ENCODE assay signal across 23 mouse cellular contexts in genomic region chr15:83093687-83094086, GRCm38 (mm10). TPM values are rescaled to one million over a fixed set of nuclear protein-coding genes. Genes with fewer than 3 reads are reported as not detected.
DNase-seq lines count a peak whose midpoint lies in the region; ATAC-seq and TF ChIP-seq lines count a peak whose summit lies in the region.
"Had no signal": no experiment of that assay in that cellular context is flagged by ENCODE, and none has a peak within 500 bp of the region (broad histone marks: within the 10 kb centered on the region; RNA-seq: fewer than 3 reads in every experiment).

No protein-coding gene starts in this region.

- no peak for TF ChIP-seq POLR2A in heart, adult 2 months (IDR thresholded peaks at IDR 0.05; ENCODE audit: insufficient read depth, low read depth, low read length)

- no peaks in the 10 kb centered on the region for H3K4me1 ChIP-seq in heart, adult 2 months (ENCODE audit: control insufficient read depth, insufficient read depth, low read length)
- H3K4me1 ChIP-seq in stomach, postnatal 0 days (replicated peaks; ENCODE audit: control insufficient read depth, insufficient read depth), result no peaks in the 10 kb centered on the region
- H3K4me1 ChIP-seq: lung, embryonic 15.5 days had no signal

- H3K4me3 ChIP-seq in heart, adult 2 months, result no peak overlapping the region
- no peak overlapping the region for H3K4me3 ChIP-seq in stomach, postnatal 0 days (ENCODE audit: low read depth, low read length)
- H3K4me3 ChIP-seq: embryonic facial prominence, embryonic 12.5 days; erythroblast, embryonic 14.5 days; forebrain, embryonic 15.5 days; heart, embryonic 15.5 days; hindbrain, embryonic 10.5 days; lung, embryonic 15.5 days; stomach, embryonic 15.5 days had no signal

- no peak for ATAC-seq in stomach, postnatal 0 days (ENCODE audit: low FRiP score, low TSS enrichment)
- ATAC-seq: forebrain, embryonic 15.5 days; hindbrain, postnatal 0 days; midbrain, embryonic 16.5 days; Patski had no signal

- H3K79me2 ChIP-seq in heart, adult 2 months (replicated peaks; ENCODE audit: control insufficient read depth, insufficient read depth, low read length), result no peaks in the 10 kb centered on the region

- H3K9ac ChIP-seq in heart, adult 2 months (ENCODE audit: low read depth, low read length), result no peak overlapping the region
- no peak overlapping the region for H3K9ac ChIP-seq in stomach, postnatal 0 days (ENCODE audit: low read length)
- H3K9ac ChIP-seq: embryonic facial prominence, embryonic 12.5 days; forebrain, embryonic 15.5 days; heart, embryonic 15.5 days; lung, embryonic 15.5 days; stomach, embryonic 15.5 days had no signal

- no peaks in the 10 kb centered on the region for H3K27me3 ChIP-seq in heart, adult 2 months (ENCODE audit: control insufficient read depth, insufficient read depth, low read length)
- H3K27me3 ChIP-seq in stomach, postnatal 0 days (ENCODE audit: control insufficient read depth, insufficient read depth, low read length), result no peaks in the 10 kb centered on the region

- no peaks in the 10 kb centered on the region for H3K9me3 ChIP-seq in stomach, postnatal 0 days (ENCODE audit: control insufficient read depth, low read length)
- H3K9me3 ChIP-seq: embryonic facial prominence, embryonic 12.5 days; forebrain, embryonic 15.5 days; heart, embryonic 15.5 days; hindbrain, embryonic 10.5 days; lung, embryonic 15.5 days; stomach, embryonic 15.5 days had no signal

- TF ChIP-seq EP300 in heart, adult 2 months (IDR thresholded peaks at IDR 0.05; ENCODE audit: insufficient read depth, low read depth, low read length), result no peak
- TF ChIP-seq EP300 in stomach, postnatal 0 days (optimal IDR thresholded peaks at IDR 0.05), result no peak

- peak; percentile 32 for DNase-seq in adrenal gland, adult 2 months
- DNase-seq in adrenal gland, adult 8-10 months, result no peak
- DNase-seq in heart, adult 2 months, result peak; percentile 42 to 53
- no peak for DNase-seq in heart, adult 8-10 months (ENCODE audit: low spot score)
- DNase-seq in gastrocnemius, postnatal 14 days, result peak; percentile 37
- DNase-seq in lung, postnatal 36 days, result peak; percentile 73
- no peak for DNase-seq in thymus, postnatal 4 days
- no peak for DNase-seq in stomach, postnatal 0 days (ENCODE audit: low spot score)
- DNase-seq: cerebellum, adult 8-10 months; kidney, adult 18-20 months; right cerebral cortex, postnatal 25 days had no signal

- H3K36me3 ChIP-seq in heart, adult 2 months (ENCODE audit: control insufficient read depth, insufficient read depth, low read length), result no peaks in the 10 kb centered on the region
- H3K36me3 ChIP-seq in stomach, postnatal 0 days (ENCODE audit: control insufficient read depth, insufficient read depth, low read length), result no peaks in the 10 kb centered on the region
- H3K36me3 ChIP-seq: embryonic facial prominence, embryonic 12.5 days; forebrain, embryonic 15.5 days; heart, embryonic 15.5 days; hindbrain, embryonic 10.5 days; lung, embryonic 15.5 days; stomach, embryonic 15.5 days had no signal

- intact Hi-C loops in heart, adult 2 months (cut with DNase I), result no loop called here
- intact Hi-C loops in gastrocnemius, postnatal 14 days (cut with DNase I; ENCODE audit: low total_unique reads), result no loop called here

- H3K4me2 ChIP-seq in stomach, postnatal 0 days (replicated peaks; ENCODE audit: low read depth), result no peak overlapping the region
- H3K4me2 ChIP-seq: embryonic facial prominence, embryonic 12.5 days; forebrain, embryonic 15.5 days; heart, embryonic 15.5 days; liver, embryonic 11.5 days; lung, embryonic 15.5 days; stomach, embryonic 15.5 days had no signal

- 77% methylated on average over 2 of the region's 2 CpGs for WGBS in heart, adult 2 months
- WGBS in stomach, postnatal 0 days, result 74% methylated on average over 2 of the region's 2 CpGs

- H3K27ac ChIP-seq in heart, adult 2 months, result no peak overlapping the region
- H3K27ac ChIP-seq in stomach, postnatal 0 days (replicated peaks), result no peak overlapping the region
- H3K27ac ChIP-seq: embryonic facial prominence, embryonic 12.5 days; forebrain, embryonic 15.5 days; heart, embryonic 15.5 days; hindbrain, embryonic 10.5 days; hindbrain, postnatal 0 days; kidney, postnatal 0 days; lung, embryonic 15.5 days; stomach, embryonic 15.5 days had no signal

- TF ChIP-seq CTCF in heart, adult 2 months (IDR thresholded peaks at IDR 0.05), result no peak
- TF ChIP-seq CTCF in stomach, postnatal 0 days (IDR thresholded peaks at IDR 0.05; ENCODE audit: low read depth), result no peak

RNA-seq across cellular contexts. Expression of gene Serhl, which starts 4.4 kb away (rescaled TPM):
- total RNA-seq in adrenal gland, adult 2 months (2021), result 10 to 100 TPM; 40.0 to 48.8 TPM
- 60.8 and 83.2 TPM in 2 replicates for polyA plus RNA-seq in adrenal gland, adult 2 months (2012; rRNA removed)
- total RNA-seq in adrenal gland, adult 8-10 months (2022), result 10 to 100 TPM; 42.1 to 73.7 (median 60.6) TPM
- total RNA-seq in heart, adult 2 months (2021), result 10 to 100 TPM; 36.8 to 41.0 TPM
- polyA plus RNA-seq in heart, adult 2 months (2012; rRNA removed), result 82.7 and 90.2 TPM in 2 replicates
- 10 to 100 TPM; 47.4 to 64.0 (median 62.0) TPM for total RNA-seq in heart, adult 8-10 months (2022)
- total RNA-seq in gastrocnemius, postnatal 14 days (2021), result 10 to 100 TPM; 31.9 to 32.5 TPM
- 51.5 and 61.6 TPM in 2 replicates for polyA plus RNA-seq in stomach, postnatal 0 days (2015; fragmentation: Nextera tagmentation; extraction: Ambion mirVana)

RNA-seq across cellular contexts. Expression of gene Rrp7a, which starts 28.9 kb away (rescaled TPM):
- total RNA-seq in adrenal gland, adult 2 months (2021), result 100 to 1,000 TPM; 123 to 167 TPM
- polyA plus RNA-seq in adrenal gland, adult 2 months (2012; rRNA removed), result 128 and 179 TPM in 2 replicates
- 100 to 1,000 TPM; 100 to 115 (median 102) TPM for total RNA-seq in adrenal gland, adult 8-10 months (2022)
- total RNA-seq in heart, adult 2 months (2021), result 10 to 100 TPM; 39.9 to 40.9 TPM
- polyA plus RNA-seq in heart, adult 2 months (2012; rRNA removed), result 60.0 and 62.0 TPM in 2 replicates
- total RNA-seq in heart, adult 8-10 months (2022), result 10 to 100 TPM; 38.9 to 42.7 (median 40.5) TPM
- 10 to 100 TPM; 40.2 to 41.2 TPM for total RNA-seq in gastrocnemius, postnatal 14 days (2021)
- 39.9 and 44.8 TPM in 2 replicates for polyA plus RNA-seq in stomach, postnatal 0 days (2015; fragmentation: Nextera tagmentation; extraction: Ambion mirVana)

RNA-seq across cellular contexts. Expression of gene Poldip3, which starts 55.5 kb away (rescaled TPM):
- total RNA-seq in adrenal gland, adult 2 months (2021), result 10 to 100 TPM; 89.7 to 96.8 TPM
- polyA plus RNA-seq in adrenal gland, adult 2 months (2012; rRNA removed), result 43.0 and 55.4 TPM in 2 replicates
- total RNA-seq in adrenal gland, adult 8-10 months (2022), result 100 to 1,000 TPM; 105 to 127 (median 117) TPM
- 10 to 100 TPM; 23.6 to 24.7 TPM for total RNA-seq in heart, adult 2 months (2021)
- polyA plus RNA-seq in heart, adult 2 months (2012; rRNA removed), result 20.0 and 27.0 TPM in 2 replicates
- total RNA-seq in heart, adult 8-10 months (2022), result 10 to 100 TPM; 23.5 to 27.1 (median 26.2) TPM
- total RNA-seq in gastrocnemius, postnatal 14 days (2021), result 10 to 100 TPM; 25.8 to 26.5 TPM
- polyA plus RNA-seq in stomach, postnatal 0 days (2015; fragmentation: Nextera tagmentation; extraction: Ambion mirVana), result 56.3 and 58.7 TPM in 2 replicates

Comparison
In these comparisons a context has a peak if more than half of its experiments do, and no peak if none do; other contexts are left out.
1. DNase-seq: peak in adrenal gland, adult 2 months (single experiment), heart, adult 2 months (2 of 2), gastrocnemius, postnatal 14 days (single experiment) and lung, postnatal 36 days (single experiment); none in adrenal gland, adult 8-10 months (single experiment), heart, adult 8-10 months (single experiment), thymus, postnatal 4 days (single experiment) and stomach, postnatal 0 days (single experiment).